Mouse (Mus musculus) G1E (cell line): ENCODE results near the gene Nemp1.

Source experiments
- CTCF ChIP-seq: IDR thresholded peaks from 2 replicates; pipeline ENCODE4 v1.5.1; 2012; ENCODE audit warnings: low read depth, low read length, inconsistent platforms, mixed read lengths
- GATA1 ChIP-seq: IDR thresholded peaks from 2 replicates; pipeline ENCODE4 v1.6.1; 2012; ENCODE audit warnings: borderline replicate concordance, low read length, inconsistent platforms, mixed read lengths
- TAL1 ChIP-seq: conservative IDR thresholded peaks from 2 replicates; pipeline ENCODE4 v1.6.1; 2012; ENCODE audit warnings: low read depth, low read length, inconsistent platforms, mixed read lengths

- TF ChIP-seq CTCF (no peak), TAL1 (no peak), GATA1 (no peak)
Measured at GRCm38 (mm10) chr10:127664891-127665290, 1.8 kb upstream of the Nemp1 start.
